Mouse (Mus musculus) embryonic facial prominence, embryonic 12.5 days (tissue): ENCODE measurements around the gene Tsen2. TPM values are rescaled to one million over a fixed set of nuclear protein-coding genes. Genes with fewer than 3 reads are reported as not detected.

Source experiments
- ATAC-seq: fragments of 200-750 bp; cut with Nextera tagmentation; 2 replicates; pipeline ENCODE4 v1.8.0; 2017; ENCODE audit not compliant: insufficient number of reproducible peaks, insufficient read depth, low FRiP score, low TSS enrichment
- H3K27ac ChIP-seq: fragments of 300-500 bp; sonication (generic); 2 replicates; pipeline ENCODE4 v1.5.1; 2016; ENCODE audit warnings: mild to moderate bottlenecking
- H3K27me3 ChIP-seq: fragments of 300-500 bp; sonication (generic); 2 replicates; pipeline ENCODE4 v1.6.1; 2016; ENCODE audit warnings: mild to moderate bottlenecking, moderate library complexity
- H3K36me3 ChIP-seq: fragments of 300-500 bp; sonication (generic); 2 replicates; pipeline ENCODE4 v1.6.1; 2016; ENCODE audit warnings: mild to moderate bottlenecking
- H3K4me1 ChIP-seq: fragments of 300-500 bp; sonication (generic); 2 replicates; pipeline ENCODE4 v1.6.1; 2016
- H3K4me2 ChIP-seq: fragments of 300-500 bp; sonication (generic); replicated peaks from 2 replicates; pipeline ENCODE4 v1.6.1; 2016; ENCODE audit warnings: mild to moderate bottlenecking, moderate library complexity
- H3K4me3 ChIP-seq: fragments of 300-500 bp; sonication (generic); 2 replicates; pipeline ENCODE4 v1.5.1; 2016; ENCODE audit warnings: mild to moderate bottlenecking
- H3K9ac ChIP-seq: fragments of 300-500 bp; sonication (generic); 2 replicates; pipeline ENCODE4 v1.6.1; 2016; ENCODE audit warnings: mild to moderate bottlenecking, moderate library complexity
- H3K9me3 ChIP-seq: fragments of 300-500 bp; sonication (generic); 2 replicates; pipeline ENCODE4 v1.6.1; 2016; ENCODE audit warnings: mild to moderate bottlenecking, moderate library complexity
- WGBS: fragments of 180-500 bp; shearing (Covaris S2); methylation state at CpG from one replicate; pipeline ENCODE4 v1.1.7; 2016; 5-methylcytosine and 5-hydroxymethylcytosine counted together
- polyA plus RNA-seq: library from polyadenylated mRNA; unstranded; fragments of >200 nt; fragmentation: Nextera tagmentation; extraction: Ambion mirVana; gene quantifications from 2 replicates; pipeline ENCODE4 v1.2.1, GENCODE M21; 2016

Gene Tsen2
- polyA plus RNA-seq, 1 experiment from 2014 or later, result 31.2 TPM

DNA sequence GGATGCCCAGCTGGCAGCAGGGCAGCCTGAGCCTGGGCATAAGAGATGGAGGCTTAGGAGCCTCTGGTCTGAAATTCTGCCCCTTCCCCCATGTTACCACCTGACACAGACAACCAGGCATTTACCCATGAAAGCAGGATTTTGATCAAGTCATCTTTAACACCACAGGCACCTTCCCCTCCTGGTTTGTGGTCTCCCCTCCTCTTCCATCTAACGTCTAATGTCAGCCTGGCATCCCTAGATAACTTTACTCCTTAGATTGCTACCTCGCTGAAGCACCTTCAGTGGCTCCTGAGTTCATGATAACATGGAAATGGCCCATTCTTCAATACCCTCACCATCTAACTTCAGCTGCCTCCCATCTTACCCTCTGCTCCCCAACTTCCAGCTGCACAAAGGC lies 26.1 kb upstream of the Tsen2 start:
- H3K27ac ChIP-seq, result no peak overlapping the region
- ATAC-seq, result no peak
- no peak overlapping the region for H3K4me3 ChIP-seq
- H3K27me3 ChIP-seq, result no peaks in the 10 kb centered on the region
- no peaks in the 10 kb centered on the region for H3K9me3 ChIP-seq
- WGBS, result 79% methylated on average over 2 of the region's 2 CpGs
- no peak overlapping the region for H3K4me2 ChIP-seq
- H3K4me1 ChIP-seq, result no peaks in the 10 kb centered on the region
- no peak overlapping the region for H3K9ac ChIP-seq
- no peaks in the 10 kb centered on the region for H3K36me3 ChIP-seq

DNA sequence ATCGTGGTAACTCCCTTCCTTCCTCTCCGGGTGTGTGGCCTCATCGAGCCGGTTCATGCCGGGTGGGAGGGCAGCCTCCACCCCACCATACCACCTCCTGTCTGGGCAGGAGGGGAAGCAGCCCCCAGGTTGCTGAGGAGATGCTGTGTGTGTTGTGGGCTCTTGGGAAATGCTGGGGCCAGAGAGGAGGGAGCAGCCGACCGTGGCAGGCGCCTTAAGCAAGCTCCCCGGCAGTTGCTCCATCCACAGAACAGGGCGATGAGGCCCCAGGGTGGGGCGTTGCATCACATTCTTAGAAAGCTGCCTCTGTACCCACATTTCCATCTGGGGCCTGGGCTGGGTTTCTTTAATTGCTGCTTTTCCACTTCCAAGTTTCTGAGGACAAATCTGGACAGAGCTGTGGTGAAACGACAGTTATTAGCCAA lies 25.2 kb upstream of the Tsen2 start:
- no peak overlapping the region for H3K9ac ChIP-seq
- H3K4me2 ChIP-seq, result no peak overlapping the region
- 61% methylated on average over 12 of the region's 12 CpGs for WGBS
- no peaks in the 10 kb centered on the region for H3K9me3 ChIP-seq
- no peaks in the 10 kb centered on the region for H3K36me3 ChIP-seq
- no peaks in the 10 kb centered on the region; the same call in 1 of the 2 replicates for H3K4me1 ChIP-seq
- H3K27ac ChIP-seq, result no peak overlapping the region
- no peak for ATAC-seq
- no peak overlapping the region for H3K4me3 ChIP-seq
- H3K27me3 ChIP-seq, result no peaks in the 10 kb centered on the region

DNA sequence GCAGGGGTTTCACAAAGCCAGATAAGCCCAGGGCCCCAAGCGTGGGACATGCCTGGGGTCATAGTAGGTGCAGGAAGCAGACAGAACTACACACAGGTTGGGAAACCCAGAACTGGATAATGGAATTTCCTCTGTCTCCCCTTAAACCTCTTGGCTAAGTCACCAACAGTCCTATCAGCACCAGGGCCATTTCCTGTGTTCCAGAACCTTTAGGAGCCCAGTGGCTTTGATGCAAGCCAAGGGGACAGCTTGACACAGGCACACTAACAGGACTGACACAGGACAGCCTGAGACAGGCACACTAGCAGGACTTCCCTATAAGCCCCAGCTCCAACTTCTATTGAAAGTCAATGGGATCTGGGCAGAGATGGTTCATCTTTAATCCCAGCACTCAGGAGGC lies 22.5 kb upstream of the Tsen2 start:
- H3K36me3 ChIP-seq, result no peaks in the 10 kb centered on the region
- H3K27me3 ChIP-seq, result no peaks in the 10 kb centered on the region
- H3K4me1 ChIP-seq, result peaks cover 3% of the 10 kb centered on the region; the same call in 1 of the 2 replicates
- no peaks in the 10 kb centered on the region for H3K9me3 ChIP-seq
- H3K4me3 ChIP-seq, result no peak overlapping the region
- H3K27ac ChIP-seq, result no peak overlapping the region
- 81% methylated on average over 1 of the region's 1 CpGs for WGBS
- no peak overlapping the region for H3K9ac ChIP-seq
- no peak overlapping the region for H3K4me2 ChIP-seq
- no peak for ATAC-seq

DNA sequence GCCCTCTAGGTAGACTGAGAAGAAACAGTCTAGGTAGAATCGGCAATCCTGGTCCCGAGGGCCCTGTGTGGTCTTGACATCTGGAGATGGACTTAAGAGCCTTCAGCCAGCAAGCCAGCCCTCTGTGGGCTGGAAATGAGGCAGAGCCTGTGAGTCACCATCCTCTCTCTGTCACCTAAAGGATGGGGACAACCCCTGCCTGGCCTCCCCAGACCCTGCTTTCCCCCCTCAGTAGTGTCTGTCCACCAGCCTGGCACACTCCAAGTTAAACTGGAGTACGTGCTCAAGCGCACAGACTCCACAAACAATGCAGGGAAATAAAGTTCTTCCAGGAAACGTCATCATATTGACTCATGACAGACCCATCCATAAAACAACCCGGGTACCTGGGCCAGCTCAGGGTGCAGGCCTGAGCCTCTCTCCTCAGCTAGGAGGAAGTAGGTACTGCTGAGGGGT lies 21.7 kb upstream of the Tsen2 start:
- no peak for ATAC-seq
- H3K36me3 ChIP-seq, result no peaks in the 10 kb centered on the region
- H3K27me3 ChIP-seq, result no peaks in the 10 kb centered on the region
- no peak overlapping the region for H3K4me2 ChIP-seq
- peaks cover 3% of the 10 kb centered on the region; the same call in 1 of the 2 replicates for H3K4me1 ChIP-seq
- no peak overlapping the region for H3K27ac ChIP-seq
- WGBS, result 83% methylated on average over 6 of the region's 6 CpGs
- no peak overlapping the region for H3K9ac ChIP-seq
- no peak overlapping the region for H3K4me3 ChIP-seq
- no peaks in the 10 kb centered on the region for H3K9me3 ChIP-seq

- Histone ChIP-seq H3K36me3 (no peaks in the 10 kb centered on the region), H3K9ac (no peak overlapping the region), H3K27me3 (no peaks in the 10 kb centered on the region), H3K27ac (no peak overlapping the region), H3K9me3 (no peaks in the 10 kb centered on the region), H3K4me1 (peaks cover 3% of the 10 kb centered on the region; the same call in 1 of the 2 replicates), H3K4me2 (no peak overlapping the region), H3K4me3 (no peak overlapping the region)
- ATAC-seq, result no peak
- 79% methylated on average over 9 of the region's 9 CpGs for WGBS
These were observed 21.3 kb upstream of the Tsen2 start for GRCm38 (mm10) chr6:115523201-115523600.

DNA sequence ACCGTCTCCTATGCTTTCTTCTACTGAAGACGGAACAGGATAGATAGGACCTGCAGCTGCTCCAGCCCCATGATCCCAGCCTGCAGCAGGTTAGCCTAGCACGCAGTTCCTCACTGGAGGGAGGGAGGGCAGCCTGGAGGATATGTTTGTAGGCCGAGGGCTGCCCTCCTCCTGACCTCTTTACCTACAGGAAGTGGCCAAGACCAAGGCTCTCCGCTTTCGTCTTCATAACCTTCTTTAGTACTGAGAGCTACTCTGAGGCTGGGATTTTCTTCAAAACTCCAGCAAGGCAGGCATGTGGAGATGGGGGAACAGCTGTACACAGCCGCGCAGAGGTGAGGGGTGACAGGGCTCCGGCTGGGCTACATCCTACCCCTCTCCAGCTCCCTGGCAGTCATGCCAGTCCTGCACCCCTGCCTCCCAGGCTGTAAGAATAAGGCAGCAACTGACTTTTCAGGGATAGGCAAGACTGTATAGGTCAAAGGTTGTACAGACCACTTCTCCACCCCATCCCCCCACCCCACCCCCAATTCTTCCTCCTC lies 19.9 kb upstream of the Tsen2 start:
- Histone ChIP-seq H3K27me3 (no peaks in the 10 kb centered on the region), H3K9ac (no peak overlapping the region), H3K9me3 (no peaks in the 10 kb centered on the region), H3K4me1 (peaks cover 3% of the 10 kb centered on the region; the same call in 1 of the 2 replicates), H3K27ac (no peak overlapping the region), H3K4me2 (no peak overlapping the region), H3K4me3 (no peak overlapping the region), H3K36me3 (no peaks in the 10 kb centered on the region)
- 0 out of 2 replicates have a peak, but pooled peaks have one; percentile 28 for ATAC-seq
- WGBS, result 66% methylated on average over 9 of the region's 9 CpGs

DNA sequence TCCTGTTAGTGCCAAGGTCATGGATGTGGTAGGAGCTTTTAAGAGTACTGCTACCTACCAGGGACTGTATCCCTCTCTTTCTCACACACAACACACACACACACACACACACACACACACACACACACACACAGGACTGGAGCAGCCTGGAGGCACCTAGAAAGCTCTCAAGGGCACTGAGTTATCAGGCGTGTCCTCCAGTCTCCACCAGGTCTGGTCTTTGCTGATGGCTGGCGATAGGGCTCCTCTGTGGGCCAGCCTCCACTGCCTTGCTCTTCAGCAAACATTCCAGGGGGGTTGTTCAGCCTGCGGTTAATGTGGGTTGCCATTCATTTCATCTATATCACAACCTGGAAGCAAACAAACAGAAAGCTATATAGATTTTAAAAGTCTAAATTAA lies 17.0 kb upstream of the Tsen2 start:
- Histone ChIP-seq H3K9me3 (no peaks in the 10 kb centered on the region), H3K9ac (no peak overlapping the region), H3K27me3 (no peaks in the 10 kb centered on the region), H3K4me1 (peaks cover 3% of the 10 kb centered on the region; the same call in 1 of the 2 replicates), H3K4me2 (no peak overlapping the region), H3K4me3 (no peak overlapping the region), H3K27ac (no peak overlapping the region), H3K36me3 (no peaks in the 10 kb centered on the region)
- WGBS, result 77% methylated on average over 3 of the region's 3 CpGs
- ATAC-seq, result no peak

- Histone ChIP-seq H3K9me3 (no peaks in the 10 kb centered on the region), H3K4me3 (no peak overlapping the region), H3K4me1 (peaks cover 3% of the 10 kb centered on the region; the same call in 1 of the 2 replicates), H3K27me3 (no peaks in the 10 kb centered on the region), H3K27ac (no peak overlapping the region), H3K4me2 (no peak overlapping the region), H3K36me3 (no peaks in the 10 kb centered on the region), H3K9ac (no peak overlapping the region)
- ATAC-seq, result no peak
- WGBS, result 91% methylated on average over 4 of the region's 4 CpGs
These were observed 16.1 kb upstream of the Tsen2 start for GRCm38 (mm10) chr6:115528372-115528771.

DNA sequence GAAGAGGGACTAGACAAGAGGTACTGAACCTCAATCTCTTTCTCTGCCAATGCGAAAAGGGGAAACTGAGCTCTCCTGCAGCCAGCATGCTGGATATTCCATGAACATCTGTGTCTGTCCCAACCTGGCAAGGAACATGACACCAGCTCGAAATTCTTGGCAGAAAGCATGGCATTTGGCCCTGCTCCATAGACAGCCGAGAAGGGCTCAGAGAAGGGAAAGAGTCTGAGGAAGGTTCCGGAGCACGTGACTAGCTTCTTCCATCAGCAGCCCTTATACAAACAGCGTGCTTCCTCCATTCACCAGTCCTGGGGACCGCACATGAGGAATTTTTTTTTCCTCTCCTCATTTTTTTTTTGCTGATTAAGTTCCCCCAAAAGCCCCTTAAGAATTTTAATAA lies 9.8 kb upstream of the Tsen2 start:
- Histone ChIP-seq H3K9me3 (no peaks in the 10 kb centered on the region), H3K4me1 (no peaks in the 10 kb centered on the region), H3K27me3 (no peaks in the 10 kb centered on the region), H3K4me3 (no peak overlapping the region), H3K27ac (0 out of 2 replicates have a peak overlapping the region, but pooled peaks have one; percentile 6), H3K4me2 (no peak overlapping the region), H3K36me3 (no peaks in the 10 kb centered on the region), H3K9ac (no peak overlapping the region)
- ATAC-seq, result no peak
- 63% methylated on average over 7 of the region's 7 CpGs for WGBS

- 82% methylated on average over 4 of the region's 4 CpGs for WGBS
- Histone ChIP-seq H3K27ac (no peak overlapping the region), H3K4me3 (no peak overlapping the region), H3K9me3 (no peaks in the 10 kb centered on the region), H3K4me2 (no peak overlapping the region), H3K4me1 (no peaks in the 10 kb centered on the region), H3K27me3 (no peaks in the 10 kb centered on the region), H3K9ac (no peak overlapping the region), H3K36me3 (no peaks in the 10 kb centered on the region)
- no peak for ATAC-seq
These were observed 8.3 kb upstream of the Tsen2 start for GRCm38 (mm10) chr6:115536169-115536568.

GRCm38 (mm10) chr6:115538645-115539429 lies 5.6 kb upstream of the Tsen2 start:
- H3K27me3 ChIP-seq, result no peaks in the 10 kb centered on the region
- no peak overlapping the region for H3K27ac ChIP-seq
- H3K9me3 ChIP-seq, result no peaks in the 10 kb centered on the region
- no peaks in the 10 kb centered on the region for H3K36me3 ChIP-seq
- H3K4me3 ChIP-seq, result 0 out of 2 replicates have a peak overlapping the region, but pooled peaks have one; percentile 14
- H3K9ac ChIP-seq, result peak overlapping the region; percentile 52; the same call in 1 of the 2 replicates
- H3K4me2 ChIP-seq, result peak overlapping the region; percentile 49
- WGBS, result 18% methylated on average over 26 of the region's 26 CpGs
- peak; percentile 79; the same call in 1 of the 2 replicates for ATAC-seq
- no peaks in the 10 kb centered on the region for H3K4me1 ChIP-seq

GRCm38 (mm10) chr6:115541676-115542275 lies 2.7 kb upstream of the Tsen2 start:
- ATAC-seq, result no peak
- Histone ChIP-seq H3K4me1 (no peaks in the 10 kb centered on the region; the same call in 1 of the 2 replicates), H3K9ac (no peak overlapping the region), H3K4me2 (no peak overlapping the region), H3K27ac (no peak overlapping the region), H3K27me3 (no peaks in the 10 kb centered on the region), H3K36me3 (no peaks in the 10 kb centered on the region), H3K9me3 (no peaks in the 10 kb centered on the region), H3K4me3 (no peak overlapping the region)
- WGBS, result 55% methylated on average over 6 of the region's 6 CpGs
